Mouse (Mus musculus) ES-Bruce4 (cell line): ENCODE measurements around the gene Akirin2. TPM values are rescaled to one million over a fixed set of nuclear protein-coding genes. Genes with fewer than 3 reads are reported as not detected.

Source experiments
- H3K27ac ChIP-seq: 2 replicates; pipeline ENCODE4 v1.5.1; 2012; ENCODE audit warnings: low read length, inconsistent platforms; ENCODE audit not compliant: insufficient read depth
- H3K27me3 ChIP-seq: 2 replicates; pipeline ENCODE4 v1.6.1; 2012; ENCODE audit warnings: mild to moderate bottlenecking, low read length, inconsistent platforms; ENCODE audit not compliant: control insufficient read depth, poor library complexity, insufficient read depth, severe bottlenecking
- H3K36me3 ChIP-seq: 2 replicates; pipeline ENCODE4 v1.6.1; 2012; ENCODE audit warnings: inconsistent platforms, mild to moderate bottlenecking, low read length, moderate library complexity; ENCODE audit not compliant: control insufficient read depth, poor library complexity, insufficient read depth, severe bottlenecking
- H3K4me1 ChIP-seq: one replicate; pipeline ENCODE4 v1.8.1; 2011; ENCODE audit warnings: low read length; ENCODE audit not compliant: control insufficient read depth, insufficient read depth
- H3K4me3 ChIP-seq: 2 replicates; pipeline ENCODE4 v1.5.1; 2011; ENCODE audit warnings: low read depth, mild to moderate bottlenecking, low read length
- H3K9ac ChIP-seq: 2 replicates; pipeline ENCODE4 v1.6.1; 2012; ENCODE audit warnings: low read depth, mild to moderate bottlenecking, inconsistent platforms; ENCODE audit not compliant: poor library complexity, severe bottlenecking
- H3K9me3 ChIP-seq: replicated peaks from 2 replicates; pipeline ENCODE4 v1.6.1; 2012; ENCODE audit warnings: mild to moderate bottlenecking, low read length, inconsistent platforms; ENCODE audit not compliant: control insufficient read depth, poor library complexity, insufficient read depth, severe bottlenecking
- CTCF ChIP-seq: IDR thresholded peaks from one replicate; pipeline ENCODE4 v1.8.1; 2011; ENCODE audit warnings: low read depth, low read length
- EP300 ChIP-seq: IDR thresholded peaks from 2 replicates; pipeline ENCODE4 v1.6.1; 2011; ENCODE audit warnings: low read depth, low read length; ENCODE audit not compliant: insufficient read depth
- POLR2A ChIP-seq: IDR thresholded peaks from one replicate; pipeline ENCODE4 v1.8.1; 2011; ENCODE audit warnings: low read length; ENCODE audit not compliant: insufficient read depth
- polyA plus RNA-seq: library from polyadenylated mRNA; stranded (reverse); fragments of >200 nt; gene quantifications from 2 replicates; pipeline ENCODE4 v1.2.4, GENCODE M21; 2011; ENCODE audit warnings: low read depth; ENCODE audit not compliant: missing spikeins, insufficient read depth, insufficient read length

The Akirin2 gene
- polyA plus RNA-seq, 1 experiment: 117 TPM

- H3K36me3 ChIP-seq: peaks cover 3% of the 10 kb centered on the region
- peak overlapping the region; percentile 44; the same call in 1 of the 2 replicates for H3K27ac ChIP-seq
- H3K9me3 ChIP-seq: no peaks in the 10 kb centered on the region
- H3K4me3 ChIP-seq: no peak overlapping the region
- peaks cover 4% of the 10 kb centered on the region for H3K4me1 ChIP-seq
- H3K9ac ChIP-seq: no peak overlapping the region
- TF ChIP-seq EP300: no peak
- TF ChIP-seq POLR2A: no peak
- TF ChIP-seq CTCF: no peak
- H3K27me3 ChIP-seq: no peaks in the 10 kb centered on the region
These were observed 4.9 kb downstream of the Akirin2 start for GRCm38 (mm10) chr4:34555604-34556003.

GRCm38 (mm10) chr4:34556183-34556582 lies 5.4 kb downstream of the Akirin2 start:
- TF ChIP-seq EP300: no peak
- TF ChIP-seq CTCF: no peak
- TF ChIP-seq POLR2A: no peak
- peaks cover 6% of the 10 kb centered on the region for H3K4me1 ChIP-seq
- no peak overlapping the region for H3K27ac ChIP-seq
- H3K9me3 ChIP-seq: no peaks in the 10 kb centered on the region
- peaks cover 3% of the 10 kb centered on the region for H3K36me3 ChIP-seq
- H3K27me3 ChIP-seq: no peaks in the 10 kb centered on the region
- H3K9ac ChIP-seq: no peak overlapping the region
- no peak overlapping the region for H3K4me3 ChIP-seq

- Histone ChIP-seq H3K9ac (no peak overlapping the region), H3K4me1 (peaks cover 2% of the 10 kb centered on the region), H3K4me3 (no peak overlapping the region), H3K27ac (no peak overlapping the region), H3K9me3 (no peaks in the 10 kb centered on the region), H3K27me3 (no peaks in the 10 kb centered on the region), H3K36me3 (peaks cover 30% of the 10 kb centered on the region)
- peak; percentile 49 for TF ChIP-seq CTCF
- TF ChIP-seq EP300: no peak
- no peak for TF ChIP-seq POLR2A
These were observed 10.2 kb downstream of the Akirin2 start for GRCm38 (mm10) chr4:34560971-34561370.

- no peaks in the 10 kb centered on the region for H3K9me3 ChIP-seq
- H3K27ac ChIP-seq: no peak overlapping the region
These were observed 15.5 kb downstream of the Akirin2 start for GRCm38 (mm10) chr4:34566226-34566625.

GRCm38 (mm10) chr4:34572876-34573275 lies 22.1 kb downstream of the Akirin2 start:
- TF ChIP-seq POLR2A (no peak), EP300 (no peak), CTCF (no peak)
- no peak overlapping the region for H3K27ac ChIP-seq
- no peaks in the 10 kb centered on the region for H3K27me3 ChIP-seq
- H3K36me3 ChIP-seq: peaks cover 88% of the 10 kb centered on the region
- H3K4me1 ChIP-seq: no peaks in the 10 kb centered on the region
- no peak overlapping the region for H3K9ac ChIP-seq
- H3K4me3 ChIP-seq: no peak overlapping the region
- H3K9me3 ChIP-seq: no peaks in the 10 kb centered on the region

More at GRCm38 (mm10) chr4:34566226-34566625, 15.5 kb downstream of the Akirin2 start:
- Histone ChIP-seq H3K27me3 (no peaks in the 10 kb centered on the region), H3K4me1 (no peaks in the 10 kb centered on the region), H3K4me3 (no peak overlapping the region), H3K36me3 (peaks cover 79% of the 10 kb centered on the region), H3K9ac (no peak overlapping the region)
- no peak for TF ChIP-seq CTCF
- TF ChIP-seq POLR2A: no peak
- TF ChIP-seq EP300: no peak

GRCm38 (mm10) chr4:34577028-34577427 lies 26.3 kb downstream of the Akirin2 start:
- Histone ChIP-seq H3K27ac (no peak overlapping the region), H3K9me3 (no peaks in the 10 kb centered on the region), H3K9ac (no peak overlapping the region), H3K4me3 (no peak overlapping the region), H3K4me1 (no peaks in the 10 kb centered on the region), H3K36me3 (peaks cover 79% of the 10 kb centered on the region), H3K27me3 (no peaks in the 10 kb centered on the region)
- no peak for TF ChIP-seq POLR2A
- TF ChIP-seq EP300: no peak
- TF ChIP-seq CTCF: peak; percentile 11
